Mouse (Mus musculus) neural tube, embryonic 13.5 days (tissue): ENCODE data around the gene Gcnt2. TPM values are rescaled to one million over a fixed set of nuclear protein-coding genes. Genes with fewer than 3 reads are reported as not detected.
"Not testable (repeated sequence)": the region's sequence is repeated elsewhere in the genome, so short reads cannot be mapped to it uniquely, and the experiment has no call there.

Source experiments
- ATAC-seq: fragments of 200-750 bp; cut with Nextera tagmentation; 2 replicates; pipeline ENCODE4 v1.8.0; 2017; ENCODE audit warnings: low read depth, mild to moderate bottlenecking, moderate TSS enrichment, moderate library complexity
- H3K27ac ChIP-seq: fragments of 300-500 bp; sonication (generic); replicated peaks from 2 replicates; pipeline ENCODE4 v1.5.1; 2015; ENCODE audit warnings: moderate library complexity, mild to moderate bottlenecking, inconsistent platforms
- H3K27me3 ChIP-seq: fragments of 300-500 bp; sonication (generic); 2 replicates; pipeline ENCODE4 v1.6.1; 2015; ENCODE audit warnings: mild to moderate bottlenecking, inconsistent platforms
- H3K36me3 ChIP-seq: fragments of 300-500 bp; sonication (generic); 2 replicates; pipeline ENCODE4 v1.6.1; 2015; ENCODE audit warnings: mild to moderate bottlenecking, inconsistent platforms
- H3K4me1 ChIP-seq: fragments of 300-500 bp; sonication (generic); replicated peaks from 2 replicates; pipeline ENCODE4 v1.6.1; 2015; ENCODE audit warnings: inconsistent platforms
- H3K4me2 ChIP-seq: fragments of 300-500 bp; sonication (generic); 2 replicates; pipeline ENCODE4 v1.6.1; 2015; ENCODE audit warnings: inconsistent platforms, mild to moderate bottlenecking, moderate library complexity
- H3K4me3 ChIP-seq: fragments of 300-500 bp; sonication (generic); 2 replicates; pipeline ENCODE4 v1.5.1; 2015; ENCODE audit warnings: mild to moderate bottlenecking, inconsistent platforms
- H3K9ac ChIP-seq: fragments of 300-500 bp; sonication (generic); 2 replicates; pipeline ENCODE4 v1.6.1; 2015; ENCODE audit warnings: moderate library complexity, mild to moderate bottlenecking, inconsistent platforms
- H3K9me3 ChIP-seq: fragments of 300-500 bp; sonication (generic); 2 replicates; pipeline ENCODE4 v1.6.1; 2016; ENCODE audit warnings: inconsistent platforms
- WGBS: fragments of 180-500 bp; shearing (Covaris S2); methylation state at CpG from one replicate; pipeline ENCODE4 v1.1.7; 2015; 5-methylcytosine and 5-hydroxymethylcytosine counted together
- microRNA-seq: library from miRNA; unstranded; fragments of <30 nt; microRNA quantifications from one replicate; pipeline ENCODE4, GENCODE M21; 2016
- polyA plus RNA-seq: library from polyadenylated mRNA; unstranded; fragments of >200 nt; fragmentation: Nextera tagmentation; extraction: Ambion mirVana; gene quantifications from 2 replicates; pipeline ENCODE4 v1.2.1, GENCODE M21; 2015

Gene Gcnt2
- polyA plus RNA-seq, 1 experiment from 2014 or later: 3.9 TPM

- no peaks in the 10 kb centered on the region for H3K36me3 ChIP-seq
- ATAC-seq: no peak
- no peak overlapping the region for H3K9ac ChIP-seq
- WGBS: 8% methylated on average over 8 of the region's 8 CpGs
- no peaks in the 10 kb centered on the region for H3K9me3 ChIP-seq
- H3K4me3 ChIP-seq: no peak overlapping the region
- H3K4me2 ChIP-seq: no peak overlapping the region
- no peak overlapping the region for H3K27ac ChIP-seq
- no peaks in the 10 kb centered on the region for H3K27me3 ChIP-seq
- peaks cover 11% of the 10 kb centered on the region for H3K4me1 ChIP-seq
Measured at GRCm38 (mm10) chr13:40994487-40995263, 135.1 kb downstream of the Gcnt2 start.

GRCm38 (mm10) chr13:40998537-40998936 lies 139.0 kb downstream of the Gcnt2 start:
- not testable (repeated sequence) for H3K4me2 ChIP-seq, ATAC-seq, H3K27ac ChIP-seq, H3K27me3 ChIP-seq, H3K9ac ChIP-seq, H3K9me3 ChIP-seq, H3K4me3 ChIP-seq, H3K36me3 ChIP-seq
- H3K4me1 ChIP-seq: peaks cover 38% of the 10 kb centered on the region
- 90% methylated on average over 5 of the region's 5 CpGs for WGBS

- Histone ChIP-seq H3K4me3 (peak overlapping the region; percentile 93), H3K9ac (peak overlapping the region; percentile 92), H3K36me3 (peaks cover 9% of the 10 kb centered on the region), H3K4me1 (peaks cover 30% of the 10 kb centered on the region), H3K27ac (peak overlapping the region; percentile 98), H3K27me3 (no peaks in the 10 kb centered on the region), H3K9me3 (no peaks in the 10 kb centered on the region), H3K4me2 (peak overlapping the region; percentile 93)
- 1% methylated on average over 25 of the region's 25 CpGs for WGBS
- peak; percentile 57 for ATAC-seq
Measured at GRCm38 (mm10) chr13:41000140-41000925, 140.8 kb downstream of the Gcnt2 start.

- Histone ChIP-seq H3K9ac (peak within 1 kb of the TSS; percentile 92), H3K27me3 (no peaks in the 10 kb centered on the region), H3K36me3 (peaks cover 16% of the 10 kb centered on the region), H3K27ac (peak within 1 kb of the TSS; percentile 98), H3K9me3 (no peaks in the 10 kb centered on the region), H3K4me1 (peaks cover 30% of the 10 kb centered on the region), H3K4me3 (peak within 1 kb of the TSS; percentile 93), H3K4me2 (peak within 1 kb of the TSS; percentile 93)
- under 1% methylated on average over 58 of the region's 58 CpGs for WGBS
- ATAC-seq: peak; percentile 97
Measured at GRCm38 (mm10) chr13:41000926-41001639, 141.5 kb downstream of the Gcnt2 start, which contains the start of gene Pak1ip1. Gene Pak1ip1 (plus strand): TSS chr13:41001023.

- Histone ChIP-seq H3K27ac (no peak overlapping the region), H3K9ac (no peak overlapping the region), H3K36me3 (peaks cover 25% of the 10 kb centered on the region), H3K9me3 (no peaks in the 10 kb centered on the region), H3K4me3 (peak overlapping the region; percentile 93), H3K4me1 (peaks cover 30% of the 10 kb centered on the region), H3K4me2 (peak overlapping the region; percentile 93), H3K27me3 (no peaks in the 10 kb centered on the region)
- no peak for ATAC-seq
- 86% methylated on average over 5 of the region's 5 CpGs for WGBS
Measured at GRCm38 (mm10) chr13:41002001-41002400, 142.4 kb downstream of the Gcnt2 start.

- H3K27me3 ChIP-seq: no peaks in the 10 kb centered on the region
- H3K36me3 ChIP-seq: peaks cover 68% of the 10 kb centered on the region
- H3K9ac ChIP-seq: no peak overlapping the region
- no peak for ATAC-seq
- peaks cover 19% of the 10 kb centered on the region for H3K4me1 ChIP-seq
- no peaks in the 10 kb centered on the region for H3K9me3 ChIP-seq
- H3K4me3 ChIP-seq: no peak overlapping the region
- WGBS: 95% methylated on average over 4 of the region's 4 CpGs
- H3K27ac ChIP-seq: no peak overlapping the region
- no peak overlapping the region for H3K4me2 ChIP-seq
Measured at GRCm38 (mm10) chr13:41006244-41006643, 146.7 kb downstream of the Gcnt2 start.

GRCm38 (mm10) chr13:41008271-41008670 lies 148.7 kb downstream of the Gcnt2 start:
- Histone ChIP-seq H3K4me3 (no peak overlapping the region), H3K27me3 (no peaks in the 10 kb centered on the region), H3K4me1 (0 out of 2 replicates have a peak, but pooled peaks cover 3% of the 10 kb centered on the region), H3K36me3 (peaks cover 87% of the 10 kb centered on the region), H3K27ac (no peak overlapping the region), H3K4me2 (no peak overlapping the region), H3K9me3 (no peaks in the 10 kb centered on the region), H3K9ac (no peak overlapping the region)
- 94% methylated on average over 10 of the region's 10 CpGs for WGBS
- ATAC-seq: no peak

- ATAC-seq: no peak
- Histone ChIP-seq H3K27me3 (no peaks in the 10 kb centered on the region), H3K9me3 (no peaks in the 10 kb centered on the region), H3K4me2 (no peak overlapping the region), H3K9ac (no peak overlapping the region), H3K4me1 (no peaks in the 10 kb centered on the region), H3K4me3 (no peak overlapping the region), H3K36me3 (peaks cover 92% of the 10 kb centered on the region), H3K27ac (no peak overlapping the region)
- 86% methylated on average over 8 of the region's 8 CpGs for WGBS
Measured at GRCm38 (mm10) chr13:41008946-41009345, 149.4 kb downstream of the Gcnt2 start.

Small RNA genes within 50 kb of the gene (microRNA-seq; reads per million reads assigned to microRNA genes)
- not detected for gene Mir5124a

Other genes starting within 250 kb of the Gcnt2 start
- 11.6 and 13.7 TPM in 2 replicates for gene Tfap2a, start 121.4 kb upstream of the Gcnt2 start, polyA plus RNA-seq
- 56.8 and 64.7 TPM in 2 replicates for gene Pak1ip1, start 141.3 kb downstream of the Gcnt2 start, polyA plus RNA-seq
- gene Tmem14c, start 156.5 kb downstream of the Gcnt2 start, polyA plus RNA-seq: 147 TPM in 2 replicates
- gene Mak, start 220.0 kb downstream of the Gcnt2 start, polyA plus RNA-seq: 0.25 and 0.84 TPM in 2 replicates